Mouse (Mus musculus) heart, adult 2 months (tissue): ENCODE data around the gene Cnbd2.

Experiments
- CTCF ChIP-seq: fragments of 200-600 bp; IDR thresholded peaks from 2 replicates; pipeline ENCODE4 v1.8.1; 2022; ENCODE audit warnings: antibody characterized with exemption, mild to moderate bottlenecking, moderate library complexity
- POLR2A ChIP-seq: fragments of 200-500 bp; IDR thresholded peaks from 2 replicates; pipeline ENCODE4 v1.6.1; 2011; ENCODE audit warnings: mild to moderate bottlenecking, low read depth, low read length, control low read depth; ENCODE audit not compliant: insufficient read depth

GRCm38 (mm10) chr2:156311441-156311840 lies 658 bp upstream of the Cnbd2 start:
- TF ChIP-seq CTCF, result no peak
- TF ChIP-seq POLR2A, result no peak
